Mouse (Mus musculus): ENCODE results near the gene Cbarp. TPM values are rescaled to one million over a fixed set of nuclear protein-coding genes. Genes with fewer than 3 reads are reported as not detected.

Gene Cbarp
- polyA plus RNA-seq, 1 experiment from 2014 or later: 53.9 TPM

GRCm38 (mm10) chr10:80137626-80138552 lies 2.7 kb downstream of the Cbarp start:
- WGBS: 3% methylated on average over 31 of the region's 33 CpGs
- ATAC-seq (ENCODE audit: low read depth): no peak
- Histone ChIP-seq H3K4me1 (replicated peaks) (peaks cover 58% of the 10 kb centered on the region), H3K9ac (peak overlapping the region; percentile 97), H3K36me3 (peaks cover 34% of the 10 kb centered on the region), H3K4me2 (peak overlapping the region; percentile 92), H3K27me3 (peaks cover 17% of the 10 kb centered on the region), H3K4me3 (peak overlapping the region; percentile 83), H3K27ac (replicated peaks) (peak overlapping the region; percentile 97), H3K9me3 (no peaks in the 10 kb centered on the region)

GRCm38 (mm10) chr10:80136952-80137625 lies 3.5 kb downstream of the Cbarp start:
- Histone ChIP-seq H3K9me3 (no peaks in the 10 kb centered on the region), H3K4me1 (replicated peaks) (peaks cover 56% of the 10 kb centered on the region), H3K36me3 (peaks cover 42% of the 10 kb centered on the region), H3K27ac (replicated peaks) (peak overlapping the region; percentile 97), H3K9ac (peak overlapping the region; percentile 97), H3K4me2 (peak overlapping the region; percentile 92), H3K27me3 (peaks cover 17% of the 10 kb centered on the region), H3K4me3 (peak overlapping the region; percentile 83)
- WGBS: 4% methylated on average over 28 of the region's 29 CpGs
- ATAC-seq (ENCODE audit: low read depth): no peak; the same call in 1 of the 2 replicates

- Histone ChIP-seq H3K9ac (peak overlapping the region; percentile 97), H3K4me1 (replicated peaks) (peaks cover 58% of the 10 kb centered on the region), H3K27ac (replicated peaks) (peak overlapping the region; percentile 97; the same call in 1 of the 2 replicates), H3K4me2 (peak overlapping the region; percentile 92), H3K27me3 (peaks cover 17% of the 10 kb centered on the region), H3K36me3 (peaks cover 49% of the 10 kb centered on the region), H3K9me3 (no peaks in the 10 kb centered on the region), H3K4me3 (peak overlapping the region; percentile 83)
- no peak for ATAC-seq (ENCODE audit: low read depth)
- 13% methylated on average over 36 of the region's 49 CpGs for WGBS
These were observed 4.3 kb downstream of the Cbarp start for GRCm38 (mm10) chr10:80136179-80136951.

- no peaks in the 10 kb centered on the region for H3K9me3 ChIP-seq
- H3K4me3 ChIP-seq: no peak overlapping the region
- no peak overlapping the region for H3K27ac ChIP-seq (replicated peaks)
- H3K4me2 ChIP-seq: no peak overlapping the region
- peaks cover 54% of the 10 kb centered on the region for H3K4me1 ChIP-seq (replicated peaks)
- no peak for ATAC-seq (ENCODE audit: low read depth)
- peaks cover 17% of the 10 kb centered on the region for H3K27me3 ChIP-seq
- WGBS: 97% methylated on average over 1 of the region's 1 CpGs
- H3K36me3 ChIP-seq: peaks cover 57% of the 10 kb centered on the region
- H3K9ac ChIP-seq: 0 out of 2 replicates have a peak overlapping the region, but pooled peaks have one; percentile 97
These were observed 5.0 kb downstream of the Cbarp start for GRCm38 (mm10) chr10:80135641-80136040.

GRCm38 (mm10) chr10:80135161-80135560 lies 5.5 kb downstream of the Cbarp start:
- Histone ChIP-seq H3K9me3 (no peaks in the 10 kb centered on the region), H3K36me3 (peaks cover 61% of the 10 kb centered on the region), H3K4me3 (no peak overlapping the region), H3K27me3 (peaks cover 17% of the 10 kb centered on the region), H3K4me2 (no peak overlapping the region), H3K4me1 (replicated peaks) (peaks cover 52% of the 10 kb centered on the region), H3K27ac (replicated peaks) (no peak overlapping the region), H3K9ac (no peak overlapping the region)
- ATAC-seq (ENCODE audit: low read depth): no peak
- 91% methylated on average over 10 of the region's 10 CpGs for WGBS

- Histone ChIP-seq H3K4me2 (no peak overlapping the region), H3K4me1 (replicated peaks) (peaks cover 47% of the 10 kb centered on the region), H3K36me3 (peaks cover 69% of the 10 kb centered on the region), H3K27ac (replicated peaks) (no peak overlapping the region), H3K27me3 (peaks cover 17% of the 10 kb centered on the region), H3K4me3 (no peak overlapping the region), H3K9ac (no peak overlapping the region), H3K9me3 (no peaks in the 10 kb centered on the region)
- ATAC-seq (ENCODE audit: low read depth): no peak
- 91% methylated on average over 9 of the region's 9 CpGs for WGBS
These were observed 6.2 kb downstream of the Cbarp start for GRCm38 (mm10) chr10:80134421-80134820.

GRCm38 (mm10) chr10:80133226-80133849 lies 7.3 kb downstream of the Cbarp start:
- Histone ChIP-seq H3K36me3 (peaks cover 80% of the 10 kb centered on the region), H3K4me3 (no peak overlapping the region), H3K27me3 (peaks cover 17% of the 10 kb centered on the region), H3K9me3 (no peaks in the 10 kb centered on the region), H3K9ac (no peak overlapping the region), H3K4me1 (replicated peaks) (peaks cover 40% of the 10 kb centered on the region), H3K27ac (replicated peaks) (no peak overlapping the region), H3K4me2 (no peak overlapping the region)
- no peak for ATAC-seq (ENCODE audit: low read depth)
- WGBS: 73% methylated on average over 8 of the region's 8 CpGs

- H3K4me3 ChIP-seq: peak overlapping the region; percentile 10; the same call in 1 of the 2 replicates
- H3K36me3 ChIP-seq: peaks cover 93% of the 10 kb centered on the region
- H3K27me3 ChIP-seq: peaks cover 14% of the 10 kb centered on the region
- ATAC-seq (ENCODE audit: low read depth): 0 out of 2 replicates have a peak, but pooled peaks have one; percentile 9
- peak overlapping the region; percentile 38; the same call in 1 of the 2 replicates for H3K9ac ChIP-seq
- H3K4me1 ChIP-seq (replicated peaks): peaks cover 27% of the 10 kb centered on the region
- WGBS: 32% methylated on average over 27 of the region's 27 CpGs
- H3K4me2 ChIP-seq: peak overlapping the region; percentile 33
- 0 out of 2 replicates have a peak overlapping the region, but pooled peaks have one; percentile 23 for H3K27ac ChIP-seq (replicated peaks)
- H3K9me3 ChIP-seq: no peaks in the 10 kb centered on the region
These were observed 8.7 kb downstream of the Cbarp start for GRCm38 (mm10) chr10:80131952-80132350.

GRCm38 (mm10) chr10:80131316-80131951 lies 9.2 kb downstream of the Cbarp start:
- ATAC-seq (ENCODE audit: low read depth): 0 out of 2 replicates have a peak, but pooled peaks have one; percentile 16
- peak overlapping the region; percentile 33 for H3K4me2 ChIP-seq
- H3K9ac ChIP-seq: peak overlapping the region; percentile 38; the same call in 1 of the 2 replicates
- 13% methylated on average over 55 of the region's 55 CpGs for WGBS
- peaks cover 9% of the 10 kb centered on the region for H3K27me3 ChIP-seq
- no peaks in the 10 kb centered on the region for H3K9me3 ChIP-seq
- peaks cover 21% of the 10 kb centered on the region for H3K4me1 ChIP-seq (replicated peaks)
- peaks cover 99% of the 10 kb centered on the region for H3K36me3 ChIP-seq
- H3K4me3 ChIP-seq: peak overlapping the region; percentile 10; the same call in 1 of the 2 replicates
- 0 out of 2 replicates have a peak overlapping the region, but pooled peaks have one; percentile 23 for H3K27ac ChIP-seq (replicated peaks)

- peaks cover 17% of the 10 kb centered on the region for H3K4me1 ChIP-seq (replicated peaks)
- WGBS: 81% methylated on average over 18 of the region's 18 CpGs
- no peak overlapping the region for H3K4me3 ChIP-seq
- H3K4me2 ChIP-seq: no peak overlapping the region
- H3K27me3 ChIP-seq: peaks cover 1% of the 10 kb centered on the region
- H3K9me3 ChIP-seq: no peaks in the 10 kb centered on the region
- peaks cover 100% of the 10 kb centered on the region for H3K36me3 ChIP-seq
- no peak for ATAC-seq (ENCODE audit: low read depth)
- H3K27ac ChIP-seq (replicated peaks): no peak overlapping the region
- H3K9ac ChIP-seq: 0 out of 2 replicates have a peak overlapping the region, but pooled peaks have one; percentile 26
These were observed 10.1 kb downstream of the Cbarp start for GRCm38 (mm10) chr10:80130403-80131031.
